Mouse (Mus musculus): Measurements from ENCODE around the gene Cox14.
A peak's percentile ranks its signal among the peaks of the same experiment; 100 is the strongest.

The Cox14 gene

DNA sequence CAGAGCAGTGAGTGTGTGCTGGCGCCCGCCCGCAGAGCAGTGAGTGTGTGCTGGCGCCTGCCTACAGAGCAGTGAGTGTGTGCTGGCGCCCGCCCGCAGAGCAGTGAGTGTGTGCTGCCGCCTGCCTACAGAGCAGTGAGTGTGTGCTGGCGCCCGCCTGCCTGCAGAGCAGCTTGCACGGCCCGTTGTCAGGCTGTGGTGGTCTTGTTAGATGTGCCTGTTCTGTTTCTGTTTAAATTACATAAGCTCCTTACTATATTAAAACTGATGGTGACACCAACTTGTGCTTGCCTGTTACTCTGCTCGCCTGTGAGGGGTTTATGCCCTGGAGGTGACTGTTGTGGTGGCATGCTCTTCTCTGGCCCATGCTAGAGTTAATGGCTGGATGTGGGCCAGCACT is 17.2 kb upstream of the Cox14 start:
- DNase-seq (ENCODE audit: low read depth, low spot score) = peak; percentile 50

DNA sequence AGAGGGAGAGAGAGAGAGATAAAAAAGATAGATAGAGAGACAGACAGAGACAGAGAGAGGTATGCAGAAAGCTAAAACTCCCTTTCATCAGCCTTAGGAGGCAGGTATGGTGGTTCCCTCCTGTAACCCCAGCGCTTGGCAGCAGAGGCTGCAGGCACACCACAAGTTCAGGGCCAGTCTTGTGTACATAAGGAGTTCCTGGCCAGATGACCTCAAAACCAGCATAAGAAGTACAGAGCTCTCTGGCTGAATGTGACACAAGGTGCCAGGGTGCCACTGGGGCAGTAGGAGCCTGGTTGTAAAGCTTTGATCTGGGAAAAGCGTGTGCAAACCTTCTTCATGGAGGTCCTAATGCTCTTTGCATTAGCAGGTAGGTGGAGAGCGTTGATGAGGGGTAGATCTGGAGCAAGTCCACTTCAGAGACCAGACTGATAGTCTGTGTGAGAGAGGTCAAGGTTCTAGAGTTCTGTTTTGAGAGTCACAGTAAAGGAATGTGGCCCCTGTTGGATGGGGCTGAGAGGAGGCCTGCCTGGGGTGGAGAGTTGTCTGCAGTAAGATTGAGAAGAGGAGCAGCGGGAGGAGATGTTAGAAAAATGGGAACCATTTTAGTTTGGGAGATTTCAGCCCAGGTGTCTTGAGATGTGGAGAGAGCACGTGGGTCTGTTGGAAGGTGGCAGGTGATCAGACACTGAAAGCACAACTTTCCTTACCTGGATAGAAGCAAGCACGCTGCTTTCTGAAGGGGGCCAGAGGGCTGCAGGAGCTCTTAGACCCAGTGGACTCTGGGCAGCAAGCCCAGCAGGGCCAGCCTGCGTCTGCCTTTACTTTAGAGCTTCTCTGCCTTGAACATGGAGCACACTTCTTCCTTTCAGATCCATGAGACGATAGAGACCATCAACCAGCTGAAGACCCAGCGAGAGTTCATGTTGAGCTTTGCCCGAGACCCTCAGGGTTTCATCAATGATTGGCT is 14.9 kb upstream of the Cox14 start:
- no peak for DNase-seq (ENCODE audit: low read depth, low spot score)

GRCm38 (mm10) chr15:99711491-99711890 is 13.9 kb upstream of the Cox14 start:
- no peak for DNase-seq (ENCODE audit: low read depth, low spot score)

DNA sequence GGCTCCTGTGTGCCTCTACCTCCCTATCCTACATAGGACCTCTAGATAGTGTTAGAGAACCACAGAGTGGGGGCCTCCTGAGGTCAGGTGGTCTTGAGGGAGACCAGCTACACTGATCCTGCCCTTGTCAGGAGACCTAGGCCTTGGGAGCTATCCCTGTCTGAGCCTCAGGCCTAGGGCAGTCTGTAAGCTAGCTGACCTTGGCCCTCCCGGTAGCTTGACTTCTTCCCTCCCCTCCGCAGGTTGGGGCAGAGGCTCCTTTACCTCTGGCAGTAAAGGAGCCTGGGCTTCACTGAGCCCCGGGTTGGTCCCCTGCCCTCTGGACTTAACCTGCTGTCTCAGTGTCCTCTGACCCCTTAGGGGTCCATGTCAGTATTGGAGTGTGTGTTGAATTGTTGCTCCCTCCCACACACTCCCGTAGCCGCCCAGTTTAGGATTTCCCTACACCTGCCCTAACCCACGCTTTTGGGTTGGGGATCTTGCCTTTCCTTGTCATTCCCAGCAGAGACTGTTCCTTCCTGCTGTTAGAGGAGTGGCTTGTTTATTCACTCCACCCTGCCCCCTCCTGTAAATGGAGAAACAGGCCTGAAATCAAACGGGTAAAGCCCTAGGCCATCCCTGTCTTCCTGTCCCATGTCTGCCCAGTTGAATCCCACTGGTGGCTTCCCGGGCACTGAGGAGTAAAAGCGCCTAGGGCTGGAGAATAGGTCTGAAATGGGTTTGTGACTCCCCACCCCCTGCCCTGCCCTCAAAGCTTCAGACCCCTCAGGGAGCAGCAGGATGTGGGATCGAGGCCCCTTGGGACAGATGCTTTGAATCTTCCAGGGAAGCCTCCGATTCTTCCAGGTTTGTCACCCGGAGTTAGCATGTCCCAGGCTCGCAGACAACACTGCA is 12.5 kb upstream of the Cox14 start:
- peak; percentile 63 for DNase-seq (ENCODE audit: low read depth, low spot score)

DNA sequence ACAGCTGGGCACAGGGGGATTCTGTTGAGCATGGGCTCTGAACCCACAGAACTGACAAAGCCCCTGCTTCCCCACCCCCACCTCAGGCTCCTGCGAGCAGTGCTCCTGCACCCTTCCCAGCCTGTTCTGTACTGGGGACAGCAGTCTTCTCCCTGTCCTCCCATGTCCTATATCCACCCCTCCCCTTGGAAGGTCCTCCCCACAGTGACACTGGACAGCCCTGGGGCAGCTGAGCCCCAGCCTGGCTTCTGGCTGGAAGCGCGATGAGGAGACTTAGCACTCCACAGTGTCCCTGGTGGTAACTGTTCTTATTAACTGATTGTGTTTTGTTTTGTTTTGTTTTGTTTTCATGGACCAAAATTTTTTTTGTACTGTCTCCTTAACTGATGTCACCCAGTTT is 11.8 kb upstream of the Cox14 start:
- DNase-seq (ENCODE audit: low read depth, low spot score) = no peak

DNA sequence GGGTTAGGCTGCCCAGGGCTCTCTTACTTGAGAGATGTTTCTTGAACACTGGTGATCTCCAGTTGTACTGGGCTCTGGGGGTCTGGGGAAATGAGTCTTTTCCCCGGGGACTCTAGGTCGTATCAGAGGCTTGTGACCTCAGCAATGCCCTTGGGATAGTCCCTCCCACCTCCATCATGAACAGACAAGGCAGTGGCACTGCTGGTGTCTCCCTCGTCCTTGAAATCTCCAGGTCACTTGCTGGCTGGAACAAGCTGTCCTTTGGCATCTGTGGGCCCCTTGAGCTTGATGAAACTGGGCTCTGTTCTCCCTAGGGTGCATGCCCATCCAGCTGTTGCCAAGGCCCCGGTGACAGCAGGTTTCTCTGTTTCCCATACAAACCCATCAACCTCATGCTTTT is 11.2 kb upstream of the Cox14 start:
- no peak for DNase-seq (ENCODE audit: low read depth, low spot score)

DNA sequence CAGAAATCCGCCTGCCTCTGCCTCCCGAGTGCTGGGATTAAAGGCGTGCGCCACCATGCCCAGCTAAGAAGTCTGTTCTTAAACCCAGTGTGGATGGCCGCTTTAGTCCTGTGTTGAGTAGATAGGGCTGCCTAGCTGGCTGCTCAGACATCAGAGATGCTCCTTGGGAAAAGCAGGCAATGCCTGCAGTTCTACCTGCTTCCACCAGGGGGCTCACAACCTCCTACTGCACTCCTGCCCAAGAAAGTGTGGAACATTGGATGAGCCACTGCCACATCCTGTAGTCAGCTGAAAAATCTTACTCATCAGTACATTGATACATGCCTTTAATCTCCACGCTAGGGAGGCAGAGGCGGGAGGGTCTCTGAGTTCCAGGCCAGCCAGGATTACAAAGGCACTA is 10.6 kb upstream of the Cox14 start:
- DNase-seq (ENCODE audit: low read depth, low spot score) = peak; percentile 88

DNA sequence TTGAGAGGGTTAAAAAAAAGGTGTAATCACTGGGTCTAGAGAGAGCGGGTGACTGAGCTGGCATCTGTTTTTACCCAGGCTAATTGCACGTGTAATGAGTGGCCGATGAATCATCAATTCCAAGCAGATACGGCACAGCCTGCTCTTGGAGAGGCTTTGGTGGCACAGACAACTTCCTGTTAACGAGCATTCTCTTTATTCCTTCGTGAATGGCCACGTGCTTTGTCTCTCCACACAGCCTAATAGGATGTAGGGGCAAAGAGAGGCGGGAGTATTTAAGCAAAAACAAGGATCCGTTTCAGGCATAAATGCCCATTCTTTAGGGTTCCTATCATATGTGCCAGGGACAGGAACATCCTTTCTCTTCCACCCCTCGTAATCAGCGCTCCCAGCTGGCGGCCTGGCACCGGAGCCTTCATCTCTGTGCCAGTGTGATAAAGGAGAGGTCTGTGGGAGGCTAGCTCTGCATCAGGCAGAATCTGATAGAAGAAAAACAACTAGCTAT is 10.0 kb upstream of the Cox14 start:
- no peak for DNase-seq (ENCODE audit: low read depth, low spot score)

- no peak for DNase-seq (ENCODE audit: low read depth, low spot score)
Observed at GRCm38 (mm10) chr15:99715982-99716746, 9.3 kb upstream of the Cox14 start.

- DNase-seq (ENCODE audit: low read depth, low spot score) = no peak
Observed at GRCm38 (mm10) chr15:99716814-99717213, 8.6 kb upstream of the Cox14 start.

DNA sequence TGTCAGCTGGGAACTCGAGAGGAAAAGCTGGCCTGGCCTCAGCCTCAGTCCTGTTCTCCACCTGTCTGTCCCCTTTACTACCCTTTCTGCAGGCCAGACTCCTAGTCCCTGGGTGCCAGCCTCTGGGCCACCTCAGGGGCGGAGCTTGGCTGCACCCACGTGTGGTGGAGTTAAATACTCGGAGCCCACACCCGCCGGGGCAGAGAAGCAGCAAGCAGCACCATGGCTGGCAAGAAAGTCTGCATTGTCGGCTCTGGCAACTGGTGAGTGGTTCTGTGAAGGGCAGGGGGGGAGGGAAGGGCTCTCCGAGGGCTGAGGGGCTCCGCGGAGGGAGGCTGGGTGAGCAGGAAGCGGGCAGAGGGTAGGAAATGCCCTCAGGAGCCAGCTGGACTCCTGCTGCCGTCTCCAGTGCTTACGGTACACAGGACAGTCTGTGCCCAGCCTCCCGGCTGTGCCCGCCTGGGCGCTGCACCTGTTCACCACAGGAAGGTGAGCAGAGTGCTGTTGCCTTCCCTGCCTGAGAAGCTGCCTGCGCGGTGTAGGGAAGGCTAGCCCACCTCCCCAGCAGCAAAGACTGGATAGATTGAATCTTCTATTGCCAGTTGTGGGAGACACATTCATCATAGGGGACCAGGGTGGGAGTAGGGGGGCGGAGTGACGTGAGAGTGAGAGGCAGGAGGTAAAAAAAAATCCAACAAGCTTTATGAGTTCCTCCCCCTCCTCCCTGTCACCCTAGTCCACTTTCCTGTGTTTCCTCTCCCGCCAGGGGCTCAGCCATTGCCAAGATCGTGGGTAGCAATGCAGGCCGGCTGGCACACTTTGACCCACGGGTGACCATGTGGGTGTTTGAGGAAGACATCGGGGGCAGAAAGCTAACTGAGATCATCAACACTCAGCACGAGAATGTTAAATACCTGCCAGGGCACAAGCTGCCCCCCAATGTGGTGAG is 7.8 kb upstream of the Cox14 start, which contains the start of gene Gpd1:
Gpd1 (plus strand) TSS at position 130 of the 949 bp plus-strand sequence.
- DNase-seq (ENCODE audit: low read depth, low spot score) = peak; percentile 29

DNA sequence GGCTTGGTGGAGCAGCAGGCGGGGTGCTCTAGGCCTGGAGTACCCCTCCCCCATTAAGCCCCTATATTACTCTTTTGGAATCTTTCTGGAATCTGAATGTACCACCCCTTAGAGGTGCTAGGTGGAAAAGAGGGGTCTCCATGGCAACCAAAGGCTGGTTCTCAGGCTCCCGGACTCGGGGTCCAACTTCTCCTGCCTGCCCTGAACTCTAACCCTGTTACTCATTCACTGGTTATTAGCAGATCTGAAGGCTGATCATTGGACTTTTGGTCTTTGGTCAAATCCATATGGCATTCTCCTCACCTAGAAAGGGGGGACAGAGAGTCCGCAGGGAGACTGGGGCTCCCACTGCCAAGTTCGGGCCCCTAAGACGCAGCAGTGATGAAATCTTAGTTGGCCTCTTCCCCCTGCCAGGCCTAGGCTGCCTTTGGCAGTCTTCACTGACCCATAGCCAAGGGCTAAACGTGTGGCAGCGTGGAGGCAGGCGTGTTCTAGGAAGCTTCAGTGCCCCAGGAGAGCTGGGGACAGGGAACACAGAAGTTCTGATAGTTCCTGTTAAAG is 6.9 kb upstream of the Cox14 start:
- no peak for DNase-seq (ENCODE audit: low read depth, low spot score)

GRCm38 (mm10) chr15:99719865-99720264 is 5.6 kb upstream of the Cox14 start:
- no peak for DNase-seq (ENCODE audit: low read depth, low spot score)

GRCm38 (mm10) chr15:99721921-99722743 is 3.3 kb upstream of the Cox14 start:
- no peak for DNase-seq (ENCODE audit: low read depth, low spot score)

GRCm38 (mm10) chr15:99723120-99723514 is 2.3 kb upstream of the Cox14 start:
- no peak for DNase-seq (ENCODE audit: low read depth, low spot score)

GRCm38 (mm10) chr15:99723515-99724291 is 1.7 kb upstream of the Cox14 start:
- DNase-seq (ENCODE audit: low read depth, low spot score) = peak; percentile 91

DNA sequence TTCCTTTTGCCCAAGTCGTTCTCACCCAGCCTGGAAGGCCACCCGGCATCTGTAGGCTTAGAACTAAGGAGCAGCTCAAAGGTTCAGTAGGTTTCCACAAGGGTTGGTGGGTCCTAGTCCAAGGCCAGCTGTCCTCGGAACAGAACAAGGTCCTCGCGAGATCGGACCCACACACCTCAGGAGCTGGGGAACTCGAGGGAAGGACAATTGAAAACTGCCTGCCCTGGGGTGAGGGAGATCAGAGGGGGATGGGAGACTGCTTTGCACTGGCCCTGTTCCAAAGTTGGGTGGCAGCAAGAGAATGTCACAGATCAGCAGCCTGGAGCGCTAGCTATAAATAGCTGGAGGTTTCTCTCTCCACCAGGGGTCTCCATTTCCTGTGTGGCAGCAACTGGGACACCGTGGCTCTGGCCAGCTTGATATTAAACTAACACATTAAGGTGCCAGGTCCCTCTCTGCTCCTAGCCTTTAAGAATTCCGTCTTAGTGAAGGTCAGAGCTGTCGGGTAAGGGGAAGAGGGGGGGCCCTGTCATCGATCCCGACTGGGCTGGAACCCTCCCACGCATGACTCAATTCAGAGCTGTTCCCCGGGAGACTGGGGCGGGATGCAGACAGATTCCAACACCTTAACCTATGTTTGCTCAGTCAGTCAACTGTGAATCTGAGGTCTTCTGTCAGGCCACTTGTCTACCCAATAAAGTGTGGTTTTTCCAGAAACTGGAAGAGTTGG is 961 bp upstream of the Cox14 start:
- peak; percentile 88 for DNase-seq (ENCODE audit: low read depth, low spot score)

- no peak for DNase-seq (ENCODE audit: low read depth, low spot score)
Observed at GRCm38 (mm10) chr15:99726549-99726948, 1.1 kb downstream of the Cox14 start.
